Mouse (Mus musculus) intestine, embryonic 15.5 days (tissue): ENCODE results near the gene Rreb1. TPM values are rescaled to one million over a fixed set of nuclear protein-coding genes. Genes with fewer than 3 reads are reported as not detected.

Experiments
- ATAC-seq: fragments of 200-750 bp; cut with Nextera tagmentation; 2 replicates; pipeline ENCODE4 v1.8.0; 2017; ENCODE audit warnings: moderate TSS enrichment, moderate library complexity
- H3K27ac ChIP-seq: fragments of 300-500 bp; sonication (generic); 2 replicates; pipeline ENCODE4 v1.5.1; 2015; ENCODE audit warnings: mild to moderate bottlenecking, inconsistent platforms
- H3K27me3 ChIP-seq: fragments of 300-500 bp; sonication (generic); replicated peaks from 2 replicates; pipeline ENCODE4 v1.6.1; 2015; ENCODE audit warnings: inconsistent platforms
- H3K36me3 ChIP-seq: fragments of 300-500 bp; sonication (generic); 2 replicates; pipeline ENCODE4 v1.6.1; 2015; ENCODE audit warnings: inconsistent platforms
- H3K4me1 ChIP-seq: fragments of 300-500 bp; sonication (generic); replicated peaks from 2 replicates; pipeline ENCODE4 v1.6.1; 2015; ENCODE audit warnings: inconsistent platforms
- H3K4me2 ChIP-seq: fragments of 300-500 bp; sonication (generic); replicated peaks from 2 replicates; pipeline ENCODE4 v1.6.1; 2015; ENCODE audit warnings: mild to moderate bottlenecking, inconsistent platforms
- H3K4me3 ChIP-seq: fragments of 300-500 bp; sonication (generic); replicated peaks from 2 replicates; pipeline ENCODE4 v1.5.1; 2015; ENCODE audit warnings: inconsistent platforms
- H3K9ac ChIP-seq: fragments of 300-500 bp; sonication (generic); 2 replicates; pipeline ENCODE4 v1.6.1; 2015; ENCODE audit warnings: inconsistent platforms
- H3K9me3 ChIP-seq: fragments of 300-500 bp; sonication (generic); 2 replicates; pipeline ENCODE4 v1.6.1; 2016; ENCODE audit warnings: inconsistent platforms
- WGBS: fragments of 180-500 bp; shearing (Covaris S2); methylation state at CpG from one replicate; pipeline ENCODE4 v1.1.7; 2015; 5-methylcytosine and 5-hydroxymethylcytosine counted together
- polyA plus RNA-seq: library from polyadenylated mRNA; unstranded; fragments of >200 nt; fragmentation: Nextera tagmentation; extraction: Ambion mirVana; gene quantifications from 2 replicates; pipeline ENCODE4 v1.2.1, GENCODE M21; 2015

The Rreb1 gene
- polyA plus RNA-seq, 1 experiment from 2014 or later, result 16.5 TPM

DNA sequence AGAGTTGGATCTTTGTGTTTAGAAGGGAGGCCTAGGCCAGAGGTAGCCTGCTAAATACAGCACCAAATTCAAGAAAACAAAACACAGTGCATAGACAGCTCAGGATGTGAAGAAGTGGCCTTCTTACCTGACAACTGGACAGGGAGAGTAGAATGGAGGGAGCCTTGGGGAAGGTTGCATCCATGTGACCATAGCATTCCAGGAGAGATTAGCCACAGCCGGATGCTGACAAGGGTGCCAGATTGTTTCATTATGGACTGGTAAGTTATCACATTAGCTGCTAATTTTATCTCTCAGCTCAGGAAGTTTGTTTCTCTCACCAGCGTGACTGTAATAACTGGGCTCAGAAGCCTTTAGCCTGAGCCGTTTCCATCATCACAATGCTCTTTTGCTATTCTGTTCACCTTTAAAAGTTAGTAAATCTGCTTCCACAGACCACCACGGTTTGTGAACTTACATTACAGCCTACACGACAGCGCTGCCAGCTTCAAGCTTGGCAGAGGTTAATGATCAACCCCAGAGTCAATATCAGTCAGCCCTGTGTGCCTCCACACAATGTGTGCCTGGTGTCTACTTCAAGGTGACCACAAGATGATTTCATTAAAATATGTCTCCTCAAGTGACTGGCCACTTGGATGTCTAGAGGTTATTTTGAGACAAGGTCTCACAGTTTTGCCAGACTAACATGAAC is 117.5 kb downstream of the Rreb1 start:
- H3K4me2 ChIP-seq, result no peak overlapping the region
- 59% methylated on average over 6 of the region's 6 CpGs for WGBS

DNA sequence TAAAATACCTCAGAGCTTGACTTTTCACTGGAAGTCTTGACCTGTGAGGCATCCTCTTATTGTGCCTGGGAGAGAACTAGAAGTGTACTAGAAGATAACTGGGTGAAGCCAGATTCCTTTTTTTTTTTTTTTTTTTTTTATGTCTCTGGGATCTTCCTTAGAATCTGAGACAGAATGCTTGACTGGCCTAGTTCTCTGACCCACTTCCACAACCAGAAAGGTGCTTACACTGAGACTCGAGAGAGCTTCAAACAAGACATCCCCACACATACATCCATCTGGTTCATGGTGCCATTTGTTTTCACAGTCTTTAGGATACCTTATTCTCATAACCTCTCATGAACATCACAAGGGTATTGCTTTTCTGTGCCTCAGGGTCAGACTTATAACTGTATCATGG is 118.2 kb downstream of the Rreb1 start:
- Histone ChIP-seq H3K9ac (no peak overlapping the region), H3K4me2 (no peak overlapping the region), H3K36me3 (peaks cover 18% of the 10 kb centered on the region), H3K9me3 (no peaks in the 10 kb centered on the region), H3K27ac (0 out of 2 replicates have a peak overlapping the region, but pooled peaks have one; percentile 55), H3K4me3 (no peak overlapping the region), H3K4me1 (0 out of 2 replicates have a peak, but pooled peaks cover 5% of the 10 kb centered on the region), H3K27me3 (no peaks in the 10 kb centered on the region)
- WGBS, result 83% methylated on average over 1 of the region's 1 CpGs
- ATAC-seq, result no peak

More for the DNA sequence above, 117.5 kb downstream of the Rreb1 start:
- Histone ChIP-seq H3K27me3 (no peaks in the 10 kb centered on the region), H3K9me3 (no peaks in the 10 kb centered on the region), H3K36me3 (peaks cover 18% of the 10 kb centered on the region), H3K27ac (peak overlapping the region; percentile 70), H3K4me3 (no peak overlapping the region), H3K9ac (no peak overlapping the region), H3K4me1 (0 out of 2 replicates have a peak, but pooled peaks cover 5% of the 10 kb centered on the region)
- peak; percentile 90 for ATAC-seq

DNA sequence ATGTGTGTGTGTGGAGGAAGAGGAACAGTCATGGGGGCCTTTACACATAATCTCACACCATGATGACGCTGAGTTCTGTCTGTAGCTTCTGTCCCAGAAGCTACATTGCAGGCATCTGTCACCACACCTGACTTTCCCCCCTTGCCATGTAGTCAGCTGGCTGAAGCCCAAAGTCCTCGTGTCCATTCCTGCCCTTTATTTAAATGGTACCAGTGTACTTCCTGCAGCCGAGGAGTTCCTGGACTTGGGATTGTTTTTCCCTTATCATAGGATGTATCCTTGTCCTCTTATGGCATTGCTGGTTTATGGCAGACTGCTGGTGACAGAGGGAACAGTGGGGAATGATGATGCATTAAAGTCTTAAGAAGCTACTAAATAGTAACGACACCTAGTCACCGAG is 120.6 kb downstream of the Rreb1 start:
- H3K27ac ChIP-seq, result no peak overlapping the region
- no peaks in the 10 kb centered on the region for H3K9me3 ChIP-seq
- H3K4me1 ChIP-seq, result 0 out of 2 replicates have a peak, but pooled peaks cover 5% of the 10 kb centered on the region
- H3K4me3 ChIP-seq, result no peak overlapping the region
- peaks cover 14% of the 10 kb centered on the region for H3K36me3 ChIP-seq
- H3K27me3 ChIP-seq, result no peaks in the 10 kb centered on the region
- 66% methylated on average over 5 of the region's 5 CpGs for WGBS
- ATAC-seq, result 0 out of 2 replicates have a peak, but pooled peaks have one; percentile 13
- no peak overlapping the region for H3K4me2 ChIP-seq
- H3K9ac ChIP-seq, result no peak overlapping the region

DNA sequence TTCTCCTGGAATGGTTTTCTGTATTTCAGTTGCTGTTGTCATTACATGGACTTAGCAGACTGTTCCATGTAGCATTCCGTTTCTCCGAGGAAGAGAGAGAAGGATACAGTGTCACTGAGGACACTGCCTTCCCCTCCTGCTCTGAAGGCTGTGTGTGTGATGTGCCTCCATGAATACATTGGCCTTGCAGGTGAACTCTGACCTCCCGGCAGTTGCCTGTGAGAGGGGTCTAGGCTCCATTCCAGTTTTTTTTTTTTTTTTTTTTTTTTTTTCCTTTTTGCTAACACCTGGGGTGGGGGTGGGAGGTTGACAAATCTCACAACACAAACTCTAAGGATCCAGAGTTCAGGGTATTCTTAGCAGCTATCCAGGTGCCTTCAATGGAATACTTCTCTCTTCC is 124.8 kb downstream of the Rreb1 start:
- H3K27ac ChIP-seq, result no peak overlapping the region
- no peaks in the 10 kb centered on the region for H3K27me3 ChIP-seq
- H3K9ac ChIP-seq, result no peak overlapping the region
- H3K4me2 ChIP-seq, result no peak overlapping the region
- WGBS, result 76% methylated on average over 3 of the region's 3 CpGs
- H3K36me3 ChIP-seq, result peaks cover 13% of the 10 kb centered on the region
- H3K4me1 ChIP-seq, result 0 out of 2 replicates have a peak, but pooled peaks cover 4% of the 10 kb centered on the region
- no peak for ATAC-seq
- H3K4me3 ChIP-seq, result no peak overlapping the region
- H3K9me3 ChIP-seq, result no peaks in the 10 kb centered on the region

DNA sequence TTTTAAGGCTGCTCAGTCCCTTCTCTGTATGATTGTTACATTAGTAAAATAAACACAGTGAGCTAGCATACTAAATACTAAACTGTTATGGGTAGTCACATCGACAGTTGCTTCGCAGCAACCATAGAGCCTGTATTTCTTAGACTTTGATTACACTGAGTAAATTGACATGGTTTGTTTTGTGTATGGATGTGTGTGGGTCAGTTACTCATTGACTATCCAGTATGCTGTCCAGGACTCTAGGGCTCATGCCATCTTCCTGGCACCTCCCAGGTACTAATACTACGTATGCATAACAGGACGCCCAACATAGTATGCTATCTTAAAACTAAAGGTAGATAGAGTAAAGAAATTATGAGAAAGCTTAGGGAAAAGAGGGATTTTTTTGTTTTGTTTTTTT is 125.3 kb downstream of the Rreb1 start:
- no peaks in the 10 kb centered on the region for H3K9me3 ChIP-seq
- no peak for ATAC-seq
- H3K4me2 ChIP-seq, result no peak overlapping the region
- no peak overlapping the region for H3K9ac ChIP-seq
- no peaks in the 10 kb centered on the region for H3K27me3 ChIP-seq
- H3K4me3 ChIP-seq, result no peak overlapping the region
- no peak overlapping the region for H3K27ac ChIP-seq
- WGBS, result 95% methylated on average over 4 of the region's 4 CpGs
- 0 out of 2 replicates have a peak, but pooled peaks cover 4% of the 10 kb centered on the region for H3K4me1 ChIP-seq
- peaks cover 13% of the 10 kb centered on the region for H3K36me3 ChIP-seq

DNA sequence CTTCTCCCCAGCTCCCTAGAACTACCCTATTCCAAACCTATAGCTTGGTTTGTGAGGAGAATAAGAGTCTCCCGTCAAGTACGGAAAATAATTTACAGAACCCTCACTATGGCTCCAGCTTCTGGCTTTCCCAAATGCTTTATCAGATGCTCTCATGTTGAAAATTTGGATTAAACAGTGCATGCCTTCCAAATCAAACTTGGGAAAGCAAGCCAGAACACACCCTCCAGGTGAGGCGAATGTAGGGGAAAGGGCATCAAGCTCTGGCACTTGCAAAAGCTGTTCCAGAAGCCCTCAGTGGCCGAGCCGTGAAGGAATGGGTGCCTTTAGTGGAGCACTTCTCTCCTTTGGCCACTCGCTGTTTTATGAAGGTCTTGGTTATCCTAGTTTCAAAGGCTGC is 126.2 kb downstream of the Rreb1 start:
- no peak overlapping the region for H3K27ac ChIP-seq
- 83% methylated on average over 6 of the region's 6 CpGs for WGBS
- no peak for ATAC-seq
- no peak overlapping the region for H3K4me2 ChIP-seq
- H3K27me3 ChIP-seq, result no peaks in the 10 kb centered on the region
- H3K9me3 ChIP-seq, result no peaks in the 10 kb centered on the region
- 0 out of 2 replicates have a peak, but pooled peaks cover 4% of the 10 kb centered on the region for H3K4me1 ChIP-seq
- H3K36me3 ChIP-seq, result peaks cover 11% of the 10 kb centered on the region
- H3K4me3 ChIP-seq, result no peak overlapping the region
- H3K9ac ChIP-seq, result no peak overlapping the region

DNA sequence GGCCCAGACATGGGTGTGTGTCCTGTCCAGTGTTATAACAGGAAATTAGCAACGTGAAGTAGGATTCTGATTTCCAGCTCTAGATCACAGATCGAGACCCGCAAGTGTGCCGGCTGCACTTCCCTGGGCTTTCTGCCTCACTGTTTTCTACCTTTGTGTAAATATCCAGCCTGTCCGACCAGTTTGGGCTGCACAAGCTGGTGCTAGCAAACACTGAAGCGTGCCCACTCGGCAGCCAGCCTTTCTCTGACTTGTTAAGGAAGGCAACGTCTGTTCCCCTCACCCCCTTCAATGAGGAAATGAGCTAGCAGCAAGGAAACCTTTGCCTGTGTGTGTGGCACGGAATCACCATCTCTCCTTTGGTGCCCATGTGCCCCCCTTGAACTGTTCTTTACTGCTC is 129.9 kb downstream of the Rreb1 start:
- WGBS, result 58% methylated on average over 9 of the region's 9 CpGs
- ATAC-seq, result peak; percentile 60
- Histone ChIP-seq H3K36me3 (peaks cover 7% of the 10 kb centered on the region), H3K4me2 (no peak overlapping the region), H3K9ac (no peak overlapping the region), H3K4me3 (no peak overlapping the region), H3K27me3 (no peaks in the 10 kb centered on the region), H3K27ac (peak overlapping the region; percentile 77), H3K4me1 (peaks cover 16% of the 10 kb centered on the region; the same call in 1 of the 2 replicates), H3K9me3 (no peaks in the 10 kb centered on the region)

DNA sequence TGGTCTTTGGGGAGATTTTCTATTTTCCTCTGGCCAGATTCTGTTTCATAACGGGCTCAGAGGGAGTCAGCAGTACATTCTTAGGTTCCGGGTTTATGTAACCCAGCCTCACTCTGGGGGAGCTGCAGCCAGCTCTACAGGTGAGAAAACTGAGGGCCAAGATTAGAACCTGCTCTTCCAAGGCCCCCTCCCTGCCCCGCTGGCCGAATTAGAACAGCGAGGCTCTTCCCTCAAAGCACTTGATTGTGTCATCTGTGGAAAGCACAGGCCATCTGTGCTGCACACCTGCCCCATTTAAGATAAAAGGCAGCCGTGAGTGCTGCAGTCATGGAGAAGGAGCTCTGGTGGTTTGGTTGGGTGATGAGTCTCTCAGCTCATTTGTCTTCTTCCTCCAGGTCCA is 130.3 kb downstream of the Rreb1 start:
- ATAC-seq, result peak; percentile 19; the same call in 1 of the 2 replicates
- Histone ChIP-seq H3K9ac (no peak overlapping the region), H3K4me1 (peaks cover 19% of the 10 kb centered on the region; the same call in 1 of the 2 replicates), H3K9me3 (no peaks in the 10 kb centered on the region), H3K27ac (peak overlapping the region; percentile 77), H3K4me3 (no peak overlapping the region), H3K27me3 (no peaks in the 10 kb centered on the region), H3K4me2 (no peak overlapping the region), H3K36me3 (peaks cover 10% of the 10 kb centered on the region)
- WGBS, result 55% methylated on average over 6 of the region's 6 CpGs

DNA sequence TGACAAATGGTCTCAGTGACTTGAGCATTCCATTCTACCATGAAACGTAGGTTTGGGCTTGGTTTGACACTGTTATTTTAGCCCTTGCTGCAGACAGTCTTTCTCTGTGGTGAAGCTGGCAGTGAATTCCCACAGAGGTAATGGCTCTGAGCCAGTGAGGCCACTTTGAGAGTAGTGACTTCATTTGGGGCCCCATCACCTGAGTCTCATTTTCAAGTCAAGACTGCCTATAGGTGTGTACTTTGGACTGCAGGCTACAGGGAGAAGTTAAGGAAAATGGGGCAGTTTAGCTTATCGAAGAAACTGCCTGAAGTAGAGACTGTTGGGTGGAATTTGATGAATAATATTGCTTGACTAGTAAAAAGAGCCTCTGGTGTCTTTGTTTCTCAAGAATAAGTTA is 131.0 kb downstream of the Rreb1 start:
- Histone ChIP-seq H3K27me3 (no peaks in the 10 kb centered on the region), H3K36me3 (peaks cover 13% of the 10 kb centered on the region), H3K4me1 (peaks cover 19% of the 10 kb centered on the region; the same call in 1 of the 2 replicates), H3K9me3 (no peaks in the 10 kb centered on the region), H3K9ac (no peak overlapping the region), H3K27ac (peak overlapping the region; percentile 77), H3K4me2 (no peak overlapping the region), H3K4me3 (no peak overlapping the region)
- 66% methylated on average over 2 of the region's 2 CpGs for WGBS
- ATAC-seq, result peak; percentile 73

DNA sequence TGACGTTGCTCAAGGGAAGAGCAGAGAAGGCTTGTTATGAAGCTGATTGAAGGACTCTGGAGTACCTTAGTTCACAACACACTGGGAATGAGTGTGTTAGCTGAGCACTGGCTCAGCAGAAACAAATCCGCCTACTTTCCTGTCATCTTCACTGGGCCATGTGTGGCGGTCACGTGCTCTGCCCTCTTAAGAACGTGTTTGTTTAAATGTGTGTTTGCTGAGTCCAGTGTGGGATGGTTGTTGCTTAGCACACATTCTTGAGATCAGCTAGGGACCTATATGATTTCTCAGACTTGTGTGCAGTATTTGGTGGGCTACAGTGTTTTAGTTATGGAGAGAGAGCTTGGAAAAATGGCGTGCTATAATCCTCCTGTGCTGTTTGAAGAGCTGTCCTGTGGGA is 133.8 kb downstream of the Rreb1 start:
- Histone ChIP-seq H3K9me3 (no peaks in the 10 kb centered on the region), H3K4me2 (no peak overlapping the region), H3K36me3 (peaks cover 23% of the 10 kb centered on the region), H3K4me3 (no peak overlapping the region), H3K27me3 (no peaks in the 10 kb centered on the region), H3K9ac (no peak overlapping the region), H3K4me1 (peaks cover 19% of the 10 kb centered on the region; the same call in 1 of the 2 replicates), H3K27ac (peak overlapping the region; percentile 51; the same call in 1 of the 2 replicates)
- ATAC-seq, result no peak
- 55% methylated on average over 6 of the region's 6 CpGs for WGBS

DNA sequence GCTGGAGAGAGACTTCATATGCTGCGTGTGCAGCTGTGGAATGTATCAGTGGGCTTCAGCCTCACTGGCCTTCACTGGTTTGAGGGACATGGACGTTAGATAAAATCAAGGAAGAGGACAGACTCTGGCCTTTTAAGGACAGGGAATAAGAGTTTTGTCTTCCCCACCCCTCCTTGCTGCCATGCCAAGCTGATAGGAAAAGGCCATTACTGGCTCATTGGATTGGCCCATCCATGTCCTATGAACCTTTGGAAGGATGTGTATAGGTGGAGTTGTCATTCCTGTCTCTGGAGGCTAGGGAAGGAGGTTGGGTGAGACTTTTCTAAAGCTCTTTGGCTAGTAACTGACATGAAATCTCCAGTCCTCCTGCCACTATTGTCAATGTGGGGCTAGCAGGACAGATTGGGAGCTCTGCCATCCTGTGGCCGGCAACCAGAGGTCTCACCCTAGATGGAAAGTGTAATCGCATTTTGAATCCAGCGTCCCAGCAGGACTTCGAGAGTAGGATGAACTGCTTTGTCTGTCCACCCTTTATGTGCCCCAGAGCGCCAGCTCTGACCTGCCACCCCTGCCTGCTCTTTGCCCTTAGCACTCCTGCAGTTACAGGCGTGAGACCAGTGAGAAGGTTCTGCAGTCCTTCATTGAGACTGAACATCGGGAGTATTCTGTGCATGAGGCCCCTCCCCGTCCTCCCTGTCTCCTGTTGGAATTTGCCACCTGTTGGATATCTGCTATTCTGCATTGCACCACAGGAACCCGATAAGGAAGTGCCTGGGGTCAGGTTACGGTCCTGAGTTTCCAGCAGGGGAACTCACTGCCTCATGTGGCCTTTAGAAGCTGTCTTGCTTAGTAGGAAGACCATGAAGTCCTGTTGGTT is 134.6 kb downstream of the Rreb1 start:
- WGBS, result 48% methylated on average over 12 of the region's 12 CpGs
- no peaks in the 10 kb centered on the region for H3K9me3 ChIP-seq
- H3K4me1 ChIP-seq, result peaks cover 17% of the 10 kb centered on the region; the same call in 1 of the 2 replicates
- no peak overlapping the region for H3K4me2 ChIP-seq
- peaks cover 23% of the 10 kb centered on the region for H3K36me3 ChIP-seq
- peak overlapping the region; percentile 51; the same call in 1 of the 2 replicates for H3K27ac ChIP-seq
- peak; percentile 84 for ATAC-seq
- H3K4me3 ChIP-seq, result no peak overlapping the region
- no peaks in the 10 kb centered on the region for H3K27me3 ChIP-seq
- no peak overlapping the region for H3K9ac ChIP-seq

DNA sequence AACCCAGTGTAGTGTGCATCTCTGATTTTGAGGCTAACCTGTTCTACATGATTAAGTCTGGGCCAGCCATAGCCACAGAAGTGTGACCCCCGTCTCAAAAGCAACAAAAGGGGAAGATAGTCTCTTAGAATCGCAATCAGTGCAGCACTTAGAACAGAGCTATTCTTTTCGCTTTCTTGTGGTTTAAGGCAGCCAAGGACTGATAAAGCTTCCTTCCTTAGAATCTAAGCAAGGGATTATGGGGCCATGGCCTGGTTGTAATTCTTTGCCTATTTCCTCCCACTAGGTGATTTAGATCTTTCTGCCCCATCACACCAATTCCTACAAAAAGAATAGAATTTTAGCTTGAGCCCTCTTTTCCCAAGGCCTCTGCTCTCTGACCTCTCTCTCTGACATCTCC is 135.8 kb downstream of the Rreb1 start:
- Histone ChIP-seq H3K9ac (no peak overlapping the region), H3K9me3 (no peaks in the 10 kb centered on the region), H3K4me3 (no peak overlapping the region), H3K4me2 (no peak overlapping the region), H3K36me3 (peaks cover 23% of the 10 kb centered on the region), H3K27ac (no peak overlapping the region), H3K4me1 (peaks cover 14% of the 10 kb centered on the region; the same call in 1 of the 2 replicates), H3K27me3 (no peaks in the 10 kb centered on the region)
- no peak for ATAC-seq
- whole genome bisulfite sequencing, result 84% methylated on average over 3 of the region's 3 CpGs
